Mouse (Mus musculus) large intestine, adult 2 months (tissue): ENCODE measurements around the gene Zfp663. TPM values are rescaled to one million over a fixed set of nuclear protein-coding genes. Genes with fewer than 3 reads are reported as not detected.

Source experiments
- DNase-seq: peaks from one replicate; pipeline ENCODE4 v3.0.0-alpha.2; 2012; ENCODE audit warnings: low read depth, low spot score
- WGBS: fragments of 180-500 bp; shearing (Covaris S2); methylation state at CpG from one replicate; pipeline ENCODE4 v1.1.7; 2018; 5-methylcytosine and 5-hydroxymethylcytosine counted together
- polyA plus RNA-seq: library from polyadenylated mRNA; depleted of rRNA; stranded (reverse); fragments of >200 nt; gene quantifications from 2 replicates; pipeline ENCODE4 v1.2.3, GENCODE M21; 2012

The Zfp663 gene
- polyA plus RNA-seq, 1 experiment, result not detected

- WGBS, result 87% methylated on average over 5 of the region's 5 CpGs
- no peak for DNase-seq
Observed at GRCm38 (mm10) chr2:165375478-165375877, 6.9 kb upstream of the Zfp663 start.

- 25% methylated on average over 3 of the region's 3 CpGs for WGBS
- no peak for DNase-seq
Observed at GRCm38 (mm10) chr2:165371066-165371465, 2.5 kb upstream of the Zfp663 start.

DNA sequence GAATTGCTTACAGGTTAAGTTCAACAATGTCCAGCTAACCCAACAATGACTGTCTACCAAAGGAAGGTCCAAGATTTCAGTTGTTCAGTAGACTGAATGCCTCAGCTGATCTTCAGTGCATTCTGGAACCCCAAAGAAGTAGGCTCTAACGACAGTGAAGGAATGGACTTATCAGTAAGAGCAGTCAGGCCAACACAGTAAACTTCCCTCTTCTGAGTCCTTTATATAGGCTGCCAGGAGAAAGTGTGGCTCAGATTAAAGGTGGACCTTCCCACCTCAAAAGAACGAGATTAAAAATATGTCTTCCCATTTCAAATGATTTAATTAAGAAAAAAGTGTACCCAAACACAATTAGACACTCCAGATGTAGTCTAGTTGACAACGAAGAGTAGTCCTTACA is 1.8 kb upstream of the Zfp663 start:
- DNase-seq, result no peak
- WGBS, result 70% methylated on average over 3 of the region's 3 CpGs

- no peak for DNase-seq
- WGBS, result 6% methylated on average over 13 of the region's 13 CpGs
Observed at GRCm38 (mm10) chr2:165367868-165368439, 575 bp downstream of the Zfp663 start.

DNA sequence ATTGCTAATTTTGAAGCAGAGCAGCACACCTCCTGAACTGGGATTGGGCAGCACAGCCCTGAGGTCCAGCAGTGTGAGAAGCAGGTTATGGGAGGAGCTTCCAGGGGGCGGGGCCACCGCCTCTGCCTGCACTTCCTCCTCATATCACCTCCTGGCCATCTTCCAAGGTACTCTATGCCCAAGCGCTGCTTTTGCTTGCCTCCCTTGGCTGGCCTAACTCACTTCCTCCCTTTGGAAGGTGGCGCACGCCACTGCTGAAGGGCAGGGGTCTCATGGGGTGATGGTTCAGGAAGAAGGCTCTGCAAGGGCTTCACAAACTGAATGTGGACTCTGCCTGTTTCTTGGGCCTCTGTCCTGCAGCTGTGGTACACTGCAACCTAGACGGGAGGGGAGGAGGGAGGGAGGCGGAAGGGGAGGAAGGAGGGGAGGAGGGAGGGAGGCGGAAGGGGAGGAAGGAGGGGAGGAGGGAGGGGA is 1.4 kb downstream of the Zfp663 start:
- 1% methylated on average over 6 of the region's 8 CpGs for WGBS
- peak; percentile 81 for DNase-seq

DNA sequence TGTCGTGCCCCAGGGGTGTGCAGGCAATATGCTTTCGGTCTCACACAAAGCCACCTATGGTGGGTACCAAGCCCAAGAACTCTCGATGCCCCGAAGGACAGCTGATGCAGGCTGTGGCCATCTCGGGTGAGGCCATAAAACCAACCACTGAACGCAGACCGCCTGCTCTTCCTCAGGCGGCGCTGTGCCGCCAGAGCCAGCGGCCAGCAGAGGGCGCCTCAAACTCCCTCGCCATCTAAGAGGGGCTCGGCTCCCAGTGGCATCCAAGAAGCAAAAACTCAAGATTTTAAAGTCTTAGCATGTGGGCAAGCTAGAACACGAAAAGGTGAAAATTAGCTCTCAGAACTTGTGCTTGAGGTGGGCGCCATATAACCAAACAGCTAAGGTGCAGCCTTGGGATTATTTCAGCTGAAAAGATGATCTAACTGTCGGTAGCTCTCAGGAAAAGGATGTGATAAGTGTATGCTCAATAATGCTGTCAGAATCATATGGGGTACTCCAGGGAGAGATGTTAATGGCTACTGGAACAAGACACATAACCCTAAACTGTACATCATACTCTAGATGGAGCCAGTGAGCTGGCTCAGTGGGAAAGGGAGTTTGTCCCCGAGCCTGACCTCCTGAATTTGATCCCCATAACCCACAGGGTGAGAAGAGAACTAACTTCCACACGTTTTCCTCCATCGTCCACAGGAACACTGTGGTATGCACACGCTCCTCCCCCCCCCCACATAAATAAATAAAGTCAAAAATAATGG is 4.0 kb downstream of the Zfp663 start:
- WGBS, result 9% methylated on average over 21 of the region's 21 CpGs

GRCm38 (mm10) chr2:165363282-165363681 is 5.2 kb downstream of the Zfp663 start:
- no peak for DNase-seq
- 87% methylated on average over 6 of the region's 6 CpGs for WGBS

More for the DNA sequence above, 4.0 kb downstream of the Zfp663 start:
- no peak for DNase-seq

- DNase-seq, result no peak
- 3% methylated on average over 1 of the region's 1 CpGs for WGBS
Observed at GRCm38 (mm10) chr2:165360861-165361260, 7.7 kb downstream of the Zfp663 start.

GRCm38 (mm10) chr2:165351828-165352513 is 16.6 kb downstream of the Zfp663 start:
- 92% methylated on average over 20 of the region's 20 CpGs for WGBS

GRCm38 (mm10) chr2:165349466-165349865 is 19.1 kb downstream of the Zfp663 start:
- no peak for DNase-seq
- 35% methylated on average over 8 of the region's 8 CpGs for WGBS

More at GRCm38 (mm10) chr2:165351828-165352513, 16.6 kb downstream of the Zfp663 start:
- DNase-seq, result no peak

DNA sequence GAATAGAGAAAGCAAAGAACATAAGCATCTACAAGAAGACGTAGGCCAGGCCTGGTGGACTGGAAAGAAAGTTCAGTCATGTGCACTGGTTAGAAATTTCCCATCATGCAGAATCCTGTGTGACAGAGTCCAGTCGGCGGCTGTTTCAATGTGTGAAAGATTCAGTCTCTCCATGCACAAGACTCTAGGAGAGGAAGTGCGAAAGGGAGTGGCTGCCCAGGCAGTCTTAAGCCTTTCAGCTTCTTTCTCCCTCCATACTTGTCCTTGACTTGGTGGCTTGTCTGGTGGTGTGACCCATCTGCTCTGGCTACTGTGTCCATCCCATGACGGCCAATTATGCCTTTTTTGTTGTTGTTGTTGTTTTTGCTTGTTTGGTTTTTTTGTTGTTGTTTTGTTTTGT is 22.3 kb downstream of the Zfp663 start:
- no peak for DNase-seq
- WGBS, result 86% methylated on average over 5 of the region's 5 CpGs

DNA sequence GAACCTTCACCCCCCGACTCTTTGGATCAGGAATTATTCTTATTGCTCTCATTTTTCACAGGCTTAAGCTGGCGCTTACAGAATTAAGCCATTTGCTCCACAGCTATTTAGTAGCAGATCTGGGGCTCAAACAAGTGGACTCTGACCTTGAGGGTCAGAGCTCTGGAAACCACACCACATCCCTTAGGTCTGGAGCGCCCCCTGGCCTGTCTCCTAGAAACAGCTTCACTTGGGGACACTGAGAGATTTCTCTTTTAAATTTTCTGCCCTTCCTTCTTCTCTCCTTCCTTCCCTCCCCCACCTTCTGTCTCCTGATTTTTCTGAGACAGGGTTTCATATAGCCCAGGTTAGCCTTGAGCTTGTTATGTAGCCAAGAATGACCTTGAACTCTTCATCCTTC is 31.3 kb downstream of the Zfp663 start:
- WGBS, result 30% methylated on average over 3 of the region's 3 CpGs
- DNase-seq, result no peak

- WGBS, result 43% methylated on average over 14 of the region's 14 CpGs
- DNase-seq, result no peak
Observed at GRCm38 (mm10) chr2:165332610-165333210, 35.8 kb downstream of the Zfp663 start.

DNA sequence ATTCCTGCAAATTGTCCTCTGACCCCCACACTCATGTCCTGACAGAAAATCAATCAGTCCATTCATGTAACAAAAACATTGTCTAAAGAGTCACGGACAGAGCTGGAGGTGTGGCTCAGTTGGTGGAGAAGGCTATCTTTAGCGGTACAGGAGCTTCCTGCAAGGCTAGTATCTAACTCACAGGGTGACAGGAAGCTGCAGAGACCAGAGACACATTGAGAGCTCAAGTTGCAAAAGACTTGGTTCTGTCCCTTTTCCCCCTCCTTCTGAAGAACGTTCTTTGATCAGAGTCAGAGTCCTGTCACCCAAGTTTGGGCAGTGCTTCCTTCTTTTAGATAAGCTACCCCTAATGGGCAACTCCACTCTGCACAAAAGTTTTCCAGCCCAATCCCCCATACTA is 38.8 kb downstream of the Zfp663 start:
- DNase-seq, result no peak
- WGBS, result 21% methylated on average over 3 of the region's 3 CpGs

DNA sequence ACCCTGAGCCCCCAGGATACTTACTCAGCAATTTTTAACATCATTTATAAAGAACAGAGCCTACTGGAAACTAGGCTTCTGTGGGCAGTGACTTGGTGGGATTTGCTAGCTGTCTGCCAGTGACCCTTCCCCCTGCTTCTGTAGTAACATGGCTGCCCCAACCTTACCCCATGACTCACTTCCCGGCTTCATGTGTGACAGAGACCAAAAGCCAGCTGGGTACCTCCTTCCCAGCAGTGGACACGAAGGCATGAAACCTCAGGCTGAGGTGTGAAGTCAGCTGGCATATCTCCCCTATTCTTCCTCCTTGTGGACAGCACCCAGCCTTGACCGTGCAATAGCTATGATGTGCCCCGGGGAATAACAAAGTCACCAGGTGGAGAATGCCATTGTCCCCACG is 39.8 kb downstream of the Zfp663 start:
- WGBS, result 73% methylated on average over 5 of the region's 5 CpGs

GRCm38 (mm10) chr2:165327386-165327785 is 41.1 kb downstream of the Zfp663 start:
- 45% methylated on average over 7 of the region's 7 CpGs for WGBS
- DNase-seq, result no peak

More for the DNA sequence above, 39.8 kb downstream of the Zfp663 start:
- no peak for DNase-seq

GRCm38 (mm10) chr2:165326304-165327190 is 42.0 kb downstream of the Zfp663 start, which contains the start of gene Elmo2:
Elmo2 (minus strand) TSS chr2:165326479.
- DNase-seq, result peak; percentile 86
- WGBS, result under 1% methylated on average over 55 of the region's 55 CpGs

DNA sequence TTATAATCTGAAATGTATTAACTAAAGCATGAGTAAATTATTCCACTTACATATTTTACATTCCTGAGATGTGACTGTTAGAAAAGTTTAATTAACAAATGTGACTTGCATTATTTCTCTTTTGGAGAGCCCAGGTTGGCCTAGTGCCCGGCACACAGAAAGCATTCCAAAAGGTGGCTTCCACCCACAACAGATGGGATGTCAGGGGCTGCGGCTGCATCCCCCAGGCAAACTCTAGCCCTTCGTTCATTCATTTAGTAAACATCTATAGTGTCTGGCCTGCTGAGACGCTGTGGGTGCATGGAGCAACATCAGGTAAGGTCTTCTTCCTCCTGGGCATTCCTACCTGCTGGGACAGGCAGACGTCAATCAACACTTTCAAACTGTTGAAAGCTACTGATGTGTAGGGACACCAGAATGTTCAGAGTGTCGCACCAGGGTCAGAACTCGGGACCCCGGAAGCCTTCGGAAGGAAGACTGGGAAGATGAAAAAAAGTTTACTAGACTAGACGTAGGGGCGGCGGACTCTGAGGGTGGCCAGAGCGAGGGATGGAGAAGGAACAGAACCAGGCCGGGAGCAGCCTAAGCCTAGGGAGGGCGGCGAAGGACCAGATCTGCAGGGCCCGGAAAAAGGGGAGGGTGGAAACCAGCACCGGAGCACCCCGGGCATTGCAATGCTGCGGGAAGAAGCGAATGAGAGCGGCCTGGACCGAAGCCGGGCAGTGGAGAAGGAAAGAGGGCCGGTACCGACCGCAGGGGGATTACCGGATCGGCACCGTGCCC is 42.8 kb downstream of the Zfp663 start:
- WGBS, result 2% methylated on average over 30 of the region's 30 CpGs
- DNase-seq, result no peak
